Mouse (Mus musculus): ENCODE data around the gene Clec18a. TPM values are rescaled to one million over a fixed set of nuclear protein-coding genes. Genes with fewer than 3 reads are reported as not detected.
"Not testable (repeated sequence)": the region's sequence is repeated elsewhere in the genome, so short reads cannot be mapped to it uniquely, and the experiment has no call there.

Gene Clec18a
- polyA plus RNA-seq, 1 experiment from 2014 or later, result not detected

GRCm38 (mm10) chr8:111079461-111079860, 12.8 kb downstream of the Clec18a start:
- no peak for ATAC-seq (ENCODE audit: insufficient number of reproducible peaks, low FRiP score, low TSS enrichment, low read depth)
- no peak overlapping the region for H3K27ac ChIP-seq (replicated peaks)
- no peaks in the 10 kb centered on the region for H3K27me3 ChIP-seq
- no peak overlapping the region for H3K9ac ChIP-seq
- H3K36me3 ChIP-seq, result no peaks in the 10 kb centered on the region
- no peak overlapping the region for H3K4me2 ChIP-seq (replicated peaks)
- H3K4me1 ChIP-seq, result no peaks in the 10 kb centered on the region
- H3K4me3 ChIP-seq (replicated peaks), result no peak overlapping the region
- WGBS, result 61% methylated on average over 5 of the region's 5 CpGs
- H3K9me3 ChIP-seq (replicated peaks), result no peaks in the 10 kb centered on the region

DNA sequence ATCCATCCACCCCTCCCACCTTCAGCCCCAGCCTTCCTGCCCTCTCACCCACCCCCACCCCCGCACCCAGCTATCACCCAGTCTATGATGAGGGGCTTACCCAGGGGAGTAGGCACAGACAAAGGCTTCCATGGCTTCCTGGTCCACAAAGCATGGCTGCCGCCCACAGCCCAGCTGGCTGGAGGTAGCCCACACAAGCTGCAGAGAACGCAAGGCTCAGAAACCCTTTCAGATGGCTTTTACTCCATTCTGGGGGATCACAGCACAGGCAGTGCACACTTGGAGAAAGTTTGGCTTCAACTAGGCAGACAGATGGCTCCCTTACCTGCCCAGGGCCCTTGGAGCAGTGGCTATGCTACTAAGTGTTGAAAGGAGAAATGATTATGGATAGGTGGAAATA, 16.3 kb downstream of the Clec18a start:
- H3K4me3 ChIP-seq (replicated peaks), result no peak overlapping the region
- no peaks in the 10 kb centered on the region for H3K4me1 ChIP-seq
- H3K36me3 ChIP-seq, result no peaks in the 10 kb centered on the region
- no peaks in the 10 kb centered on the region for H3K27me3 ChIP-seq
- H3K4me2 ChIP-seq (replicated peaks), result no peak overlapping the region
- no peak for ATAC-seq (ENCODE audit: insufficient number of reproducible peaks, low FRiP score, low TSS enrichment, low read depth)
- H3K27ac ChIP-seq (replicated peaks), result no peak overlapping the region
- H3K9me3 ChIP-seq (replicated peaks), result no peaks in the 10 kb centered on the region
- WGBS, result 81% methylated on average over 3 of the region's 3 CpGs
- no peak overlapping the region for H3K9ac ChIP-seq

- H3K4me1 ChIP-seq; H3K4me2 ChIP-seq (replicated peaks); H3K9ac ChIP-seq; H3K36me3 ChIP-seq; H3K4me3 ChIP-seq (replicated peaks); H3K27me3 ChIP-seq; H3K9me3 ChIP-seq (replicated peaks); ATAC-seq (ENCODE audit: insufficient number of reproducible peaks, low FRiP score, low TSS enrichment, low read depth); H3K27ac ChIP-seq (replicated peaks): not testable (repeated sequence)
- 92% methylated on average over 9 of the region's 9 CpGs for WGBS
These were observed 23.6 kb downstream of the Clec18a start for GRCm38 (mm10) chr8:111068660-111069059.

DNA sequence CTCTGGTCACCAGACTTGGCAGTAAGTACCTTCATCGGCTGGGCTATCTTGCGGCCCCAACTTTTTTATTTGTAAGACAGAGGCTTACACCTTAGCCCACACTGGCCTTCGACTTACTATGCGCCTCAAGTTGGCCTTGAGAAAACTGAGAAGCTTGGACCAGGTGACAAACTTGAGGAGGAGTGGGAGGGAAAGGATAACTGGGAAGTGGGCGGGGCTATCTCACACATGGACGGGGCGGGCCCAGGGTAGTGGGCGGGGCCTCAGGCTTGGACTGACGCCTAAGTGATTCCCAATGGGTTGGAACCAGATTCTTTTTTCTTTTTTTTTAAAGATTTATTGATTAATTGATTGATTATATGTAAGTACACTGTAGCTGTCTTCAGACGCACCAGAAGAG, 24.8 kb downstream of the Clec18a start:
- H3K4me2 ChIP-seq (replicated peaks), result no peak overlapping the region
- no peak overlapping the region for H3K27ac ChIP-seq (replicated peaks)
- WGBS, result 24% methylated on average over 10 of the region's 10 CpGs

GRCm38 (mm10) chr8:111066308-111066707, 25.9 kb downstream of the Clec18a start:
- no peaks in the 10 kb centered on the region for H3K27me3 ChIP-seq
- 51% methylated on average over 4 of the region's 4 CpGs for WGBS

More for the DNA sequence above, 24.8 kb downstream of the Clec18a start:
- no peak overlapping the region for H3K9ac ChIP-seq
- no peaks in the 10 kb centered on the region for H3K9me3 ChIP-seq (replicated peaks)
- 0 out of 2 replicates have a peak, but pooled peaks cover 2% of the 10 kb centered on the region for H3K4me1 ChIP-seq
- no peak overlapping the region for H3K4me3 ChIP-seq (replicated peaks)
- no peak for ATAC-seq (ENCODE audit: insufficient number of reproducible peaks, low FRiP score, low TSS enrichment, low read depth)
- no peaks in the 10 kb centered on the region for H3K36me3 ChIP-seq
- H3K27me3 ChIP-seq, result no peaks in the 10 kb centered on the region

DNA sequence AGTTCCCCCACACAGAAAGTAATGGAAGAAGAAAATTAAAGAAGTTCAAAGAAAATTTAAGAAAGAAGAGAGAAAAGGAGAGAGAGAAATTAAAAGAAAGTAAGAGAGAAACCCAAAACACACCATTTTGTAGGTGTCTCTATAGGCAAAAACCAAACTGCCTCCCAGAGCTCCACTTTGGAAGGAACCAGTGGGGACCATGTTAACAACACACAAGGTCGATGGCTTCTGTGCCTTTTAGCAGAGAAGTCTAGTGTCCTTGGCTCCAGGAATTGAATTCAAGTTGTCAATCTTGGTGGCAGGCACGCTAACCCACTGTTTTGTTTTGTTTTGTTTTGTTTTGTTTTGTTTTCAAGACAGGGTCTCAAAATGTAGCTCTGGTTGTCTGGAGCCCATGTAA, 29.3 kb downstream of the Clec18a start:
- no peaks in the 10 kb centered on the region for H3K27me3 ChIP-seq
- H3K4me1 ChIP-seq, result peaks cover 14% of the 10 kb centered on the region
- ATAC-seq (ENCODE audit: insufficient number of reproducible peaks, low FRiP score, low TSS enrichment, low read depth), result no peak
- H3K9ac ChIP-seq, result no peak overlapping the region
- no peaks in the 10 kb centered on the region for H3K9me3 ChIP-seq (replicated peaks)
- no peak overlapping the region; the same call in 1 of the 2 replicates for H3K27ac ChIP-seq (replicated peaks)
- H3K36me3 ChIP-seq, result 0 out of 2 replicates have a peak, but pooled peaks cover 4% of the 10 kb centered on the region
- WGBS, result 50% methylated on average over 2 of the region's 2 CpGs
- peak overlapping the region; percentile 77 for H3K4me3 ChIP-seq (replicated peaks)
- peak overlapping the region; percentile 77 for H3K4me2 ChIP-seq (replicated peaks)

More at GRCm38 (mm10) chr8:111066308-111066707, 25.9 kb downstream of the Clec18a start:
- H3K4me3 ChIP-seq (replicated peaks), result no peak overlapping the region
- no peaks in the 10 kb centered on the region for H3K36me3 ChIP-seq
- no peaks in the 10 kb centered on the region for H3K9me3 ChIP-seq (replicated peaks)
- no peak overlapping the region for H3K9ac ChIP-seq
- peaks cover 4% of the 10 kb centered on the region for H3K4me1 ChIP-seq
- no peak overlapping the region for H3K27ac ChIP-seq (replicated peaks)
- no peak overlapping the region for H3K4me2 ChIP-seq (replicated peaks)
- no peak for ATAC-seq (ENCODE audit: insufficient number of reproducible peaks, low FRiP score, low TSS enrichment, low read depth)

DNA sequence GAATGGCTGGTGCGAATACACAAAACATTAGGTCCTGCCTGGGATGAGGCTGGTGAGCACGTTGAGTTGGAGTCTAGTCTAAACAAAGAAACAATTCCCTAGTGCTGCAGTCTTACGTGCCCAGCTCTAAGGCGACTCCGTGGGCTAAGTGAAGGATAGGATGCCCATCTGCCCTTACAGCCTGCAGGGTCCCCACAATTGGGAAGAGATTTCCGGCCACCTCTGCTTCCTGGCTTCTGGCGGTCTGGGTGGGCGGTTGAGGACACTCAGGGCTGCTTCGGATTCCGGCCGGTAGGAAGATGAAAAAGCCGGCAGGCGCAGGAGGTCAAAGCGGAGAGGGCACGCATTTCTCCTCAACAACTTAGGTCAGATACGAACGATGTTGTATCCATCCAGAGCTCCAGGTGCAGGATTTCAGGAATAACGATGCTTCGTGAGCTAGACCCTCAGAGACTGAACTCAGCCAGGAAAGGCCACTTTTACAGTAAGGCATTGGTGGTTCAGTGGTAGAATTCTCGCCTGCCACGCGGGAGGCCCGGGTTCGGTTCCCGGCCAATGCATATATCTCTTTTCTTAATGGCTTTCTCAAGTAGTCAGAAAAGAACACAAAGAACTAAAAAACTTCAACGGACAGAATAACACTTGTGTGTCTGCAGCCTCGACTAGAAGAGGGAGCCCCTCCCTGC, 30.0 kb downstream of the Clec18a start:
- Histone ChIP-seq H3K27me3 (no peaks in the 10 kb centered on the region), H3K4me3 (replicated peaks) (peak overlapping the region; percentile 77), H3K9me3 (replicated peaks) (no peaks in the 10 kb centered on the region), H3K4me1 (peaks cover 21% of the 10 kb centered on the region), H3K4me2 (replicated peaks) (peak overlapping the region; percentile 77), H3K9ac (peak overlapping the region; percentile 44), H3K36me3 (0 out of 2 replicates have a peak, but pooled peaks cover 5% of the 10 kb centered on the region), H3K27ac (replicated peaks) (peak overlapping the region; percentile 68)
- WGBS, result under 1% methylated on average over 27 of the region's 27 CpGs
- ATAC-seq (ENCODE audit: insufficient number of reproducible peaks, low FRiP score, low TSS enrichment, low read depth), result peak; percentile 87

GRCm38 (mm10) chr8:111061688-111062071, 30.5 kb downstream of the Clec18a start:
- Histone ChIP-seq H3K9me3 (replicated peaks) (no peaks in the 10 kb centered on the region), H3K36me3 (0 out of 2 replicates have a peak, but pooled peaks cover 5% of the 10 kb centered on the region), H3K4me2 (replicated peaks) (peak overlapping the region; percentile 77), H3K27me3 (no peaks in the 10 kb centered on the region), H3K27ac (replicated peaks) (peak overlapping the region; percentile 68; the same call in 1 of the 2 replicates), H3K9ac (peak overlapping the region; percentile 44), H3K4me1 (peaks cover 25% of the 10 kb centered on the region), H3K4me3 (replicated peaks) (peak overlapping the region; percentile 77)
- WGBS, result under 1% methylated on average over 14 of the region's 14 CpGs
- no peak; the same call in 1 of the 2 replicates for ATAC-seq (ENCODE audit: insufficient number of reproducible peaks, low FRiP score, low TSS enrichment, low read depth)

DNA sequence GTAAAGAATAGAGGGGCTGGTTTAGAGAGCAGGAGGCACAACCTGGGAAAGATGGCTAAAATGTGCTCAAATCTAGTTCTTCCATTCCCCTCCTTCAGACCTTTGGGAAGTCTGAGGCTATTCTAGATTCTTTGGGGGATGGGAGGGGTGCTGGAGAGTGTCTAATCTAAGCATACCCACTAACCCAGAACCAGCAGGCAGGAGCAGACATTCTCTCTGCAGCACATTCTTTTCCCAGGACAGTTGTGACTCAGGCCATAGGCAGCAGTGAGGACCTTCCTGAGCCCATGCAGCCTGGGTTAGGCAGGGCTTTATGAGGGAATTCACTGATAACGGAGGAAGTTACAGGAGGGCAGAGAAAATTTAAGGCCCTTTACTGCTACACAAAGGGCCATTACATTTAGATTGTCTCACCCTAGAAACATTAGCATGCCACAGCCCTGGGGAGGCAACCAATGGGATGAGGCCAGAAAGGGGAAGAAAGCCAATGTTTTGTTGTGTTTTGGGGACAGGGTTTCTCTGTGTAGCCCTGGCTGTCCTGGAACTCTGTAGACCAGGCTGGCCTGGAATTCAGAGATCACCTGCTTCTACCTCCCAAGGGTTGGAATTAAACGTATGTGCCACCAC, 33.2 kb downstream of the Clec18a start:
- H3K9me3 ChIP-seq (replicated peaks), result no peaks in the 10 kb centered on the region
- WGBS, result 65% methylated on average over 2 of the region's 2 CpGs
- no peak for ATAC-seq (ENCODE audit: insufficient number of reproducible peaks, low FRiP score, low TSS enrichment, low read depth)
- no peaks in the 10 kb centered on the region for H3K27me3 ChIP-seq
- peaks cover 25% of the 10 kb centered on the region for H3K4me1 ChIP-seq
- no peak overlapping the region for H3K9ac ChIP-seq
- peaks cover 22% of the 10 kb centered on the region for H3K36me3 ChIP-seq
- no peak overlapping the region for H3K27ac ChIP-seq (replicated peaks)
- H3K4me3 ChIP-seq (replicated peaks), result no peak overlapping the region
- no peak overlapping the region for H3K4me2 ChIP-seq (replicated peaks)

DNA sequence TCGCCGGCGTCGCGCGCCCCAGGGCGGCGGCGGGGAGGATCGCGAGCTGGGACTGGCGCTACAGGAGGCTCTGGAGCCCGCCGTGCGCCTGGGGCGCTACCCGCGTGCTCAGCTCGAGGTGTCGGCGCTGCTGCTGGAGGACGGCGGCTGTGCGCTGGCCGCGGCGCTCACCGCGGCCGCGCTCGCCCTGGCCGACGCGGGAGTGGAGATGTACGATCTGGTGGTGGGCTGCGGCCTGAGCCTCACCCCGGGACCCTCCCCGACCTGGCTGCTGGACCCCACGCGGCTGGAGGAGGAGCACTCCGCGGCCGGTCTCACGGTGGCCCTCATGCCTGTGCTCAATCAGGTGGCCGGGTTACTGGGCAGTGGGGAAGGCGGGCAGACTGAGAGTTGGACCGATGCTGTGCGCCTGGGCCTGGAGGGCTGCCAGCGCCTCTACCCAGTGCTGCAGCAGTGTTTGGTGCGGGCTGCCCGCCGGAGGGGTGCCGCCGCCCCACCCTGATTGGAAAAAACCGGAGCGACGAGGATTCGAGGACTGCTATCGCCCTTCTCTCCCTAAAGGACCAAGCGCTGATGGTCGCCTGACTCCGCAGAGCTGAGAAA, 35.4 kb downstream of the Clec18a start:
- under 1% methylated on average over 61 of the region's 63 CpGs for WGBS
- H3K27ac ChIP-seq (replicated peaks), result peak overlapping the region; percentile 84

DNA sequence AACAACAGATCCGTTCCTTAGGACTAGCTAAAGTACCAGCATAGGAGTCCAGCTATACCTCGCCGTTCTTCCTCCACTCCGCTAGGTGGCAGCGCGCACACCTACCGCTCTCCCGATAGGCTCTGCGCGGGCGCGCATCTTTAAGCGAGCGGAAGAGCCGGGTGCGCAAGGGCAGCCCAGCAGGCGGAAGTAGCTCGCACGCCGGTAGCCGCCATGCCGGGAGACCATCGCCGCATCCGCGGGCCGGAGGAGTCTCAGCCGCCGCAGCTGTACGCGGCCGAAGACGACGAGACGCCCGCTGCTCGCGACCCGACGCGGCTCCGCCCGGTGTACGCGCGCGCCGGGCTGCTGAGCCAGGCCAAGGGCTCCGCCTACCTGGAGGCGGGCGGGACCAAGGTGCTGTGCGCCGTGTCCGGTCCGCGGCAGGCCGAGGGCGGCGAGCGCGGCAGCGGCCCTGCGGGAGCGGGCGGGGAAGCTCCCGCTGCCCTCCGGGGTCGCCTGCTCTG, 36.0 kb downstream of the Clec18a start, which contains the start of gene Exosc6:
Gene Exosc6 (plus strand): TSS at position 182 of the 506 bp plus-strand sequence.
- WGBS, result under 1% methylated on average over 64 of the region's 68 CpGs
- peaks cover 49% of the 10 kb centered on the region for H3K36me3 ChIP-seq
- peak within 1 kb of the TSS; percentile 95 for H3K4me2 ChIP-seq (replicated peaks)

More for the DNA sequence above, 35.4 kb downstream of the Clec18a start:
- H3K36me3 ChIP-seq, result peaks cover 44% of the 10 kb centered on the region
- H3K27me3 ChIP-seq, result no peaks in the 10 kb centered on the region
- peak overlapping the region; percentile 85 for H3K9ac ChIP-seq
- no peaks in the 10 kb centered on the region for H3K9me3 ChIP-seq (replicated peaks)
- peak overlapping the region; percentile 95 for H3K4me2 ChIP-seq (replicated peaks)
- H3K4me1 ChIP-seq, result peaks cover 23% of the 10 kb centered on the region
- peak overlapping the region; percentile 97 for H3K4me3 ChIP-seq (replicated peaks)
- peak; percentile 61 for ATAC-seq (ENCODE audit: insufficient number of reproducible peaks, low FRiP score, low TSS enrichment, low read depth)

More for the DNA sequence above, 36.0 kb downstream of the Clec18a start, which contains the start of gene Exosc6:
- H3K27me3 ChIP-seq, result no peaks in the 10 kb centered on the region
- H3K4me3 ChIP-seq (replicated peaks), result peak within 1 kb of the TSS; percentile 97
- peak within 1 kb of the TSS; percentile 84 for H3K27ac ChIP-seq (replicated peaks)
- no peaks in the 10 kb centered on the region for H3K9me3 ChIP-seq (replicated peaks)
- H3K9ac ChIP-seq, result peak within 1 kb of the TSS; percentile 85
- H3K4me1 ChIP-seq, result peaks cover 21% of the 10 kb centered on the region
- ATAC-seq (ENCODE audit: insufficient number of reproducible peaks, low FRiP score, low TSS enrichment, low read depth), result peak; percentile 91
